Mouse (Mus musculus) neural tube, embryonic 13.5 days (tissue): ENCODE measurements around the gene Bbof1. TPM values are rescaled to one million over a fixed set of nuclear protein-coding genes. Genes with fewer than 3 reads are reported as not detected.
A peak's percentile ranks its signal among the peaks of the same experiment; 100 is the strongest.

Source experiments
- ATAC-seq: fragments of 200-750 bp; cut with Nextera tagmentation; 2 replicates; pipeline ENCODE4 v1.8.0; 2017; ENCODE audit warnings: low read depth, mild to moderate bottlenecking, moderate TSS enrichment, moderate library complexity
- H3K27ac ChIP-seq: fragments of 300-500 bp; sonication (generic); replicated peaks from 2 replicates; pipeline ENCODE4 v1.5.1; 2015; ENCODE audit warnings: moderate library complexity, mild to moderate bottlenecking, inconsistent platforms
- H3K27me3 ChIP-seq: fragments of 300-500 bp; sonication (generic); 2 replicates; pipeline ENCODE4 v1.6.1; 2015; ENCODE audit warnings: mild to moderate bottlenecking, inconsistent platforms
- H3K36me3 ChIP-seq: fragments of 300-500 bp; sonication (generic); 2 replicates; pipeline ENCODE4 v1.6.1; 2015; ENCODE audit warnings: mild to moderate bottlenecking, inconsistent platforms
- H3K4me1 ChIP-seq: fragments of 300-500 bp; sonication (generic); replicated peaks from 2 replicates; pipeline ENCODE4 v1.6.1; 2015; ENCODE audit warnings: inconsistent platforms
- H3K4me2 ChIP-seq: fragments of 300-500 bp; sonication (generic); 2 replicates; pipeline ENCODE4 v1.6.1; 2015; ENCODE audit warnings: inconsistent platforms, mild to moderate bottlenecking, moderate library complexity
- H3K4me3 ChIP-seq: fragments of 300-500 bp; sonication (generic); 2 replicates; pipeline ENCODE4 v1.5.1; 2015; ENCODE audit warnings: mild to moderate bottlenecking, inconsistent platforms
- H3K9ac ChIP-seq: fragments of 300-500 bp; sonication (generic); 2 replicates; pipeline ENCODE4 v1.6.1; 2015; ENCODE audit warnings: moderate library complexity, mild to moderate bottlenecking, inconsistent platforms
- H3K9me3 ChIP-seq: fragments of 300-500 bp; sonication (generic); 2 replicates; pipeline ENCODE4 v1.6.1; 2016; ENCODE audit warnings: inconsistent platforms
- WGBS: fragments of 180-500 bp; shearing (Covaris S2); methylation state at CpG from one replicate; pipeline ENCODE4 v1.1.7; 2015; 5-methylcytosine and 5-hydroxymethylcytosine counted together
- polyA plus RNA-seq: library from polyadenylated mRNA; unstranded; fragments of >200 nt; fragmentation: Nextera tagmentation; extraction: Ambion mirVana; gene quantifications from 2 replicates; pipeline ENCODE4 v1.2.1, GENCODE M21; 2015

The Bbof1 gene
- polyA plus RNA-seq, 1 experiment from 2014 or later, result 3.0 TPM

DNA sequence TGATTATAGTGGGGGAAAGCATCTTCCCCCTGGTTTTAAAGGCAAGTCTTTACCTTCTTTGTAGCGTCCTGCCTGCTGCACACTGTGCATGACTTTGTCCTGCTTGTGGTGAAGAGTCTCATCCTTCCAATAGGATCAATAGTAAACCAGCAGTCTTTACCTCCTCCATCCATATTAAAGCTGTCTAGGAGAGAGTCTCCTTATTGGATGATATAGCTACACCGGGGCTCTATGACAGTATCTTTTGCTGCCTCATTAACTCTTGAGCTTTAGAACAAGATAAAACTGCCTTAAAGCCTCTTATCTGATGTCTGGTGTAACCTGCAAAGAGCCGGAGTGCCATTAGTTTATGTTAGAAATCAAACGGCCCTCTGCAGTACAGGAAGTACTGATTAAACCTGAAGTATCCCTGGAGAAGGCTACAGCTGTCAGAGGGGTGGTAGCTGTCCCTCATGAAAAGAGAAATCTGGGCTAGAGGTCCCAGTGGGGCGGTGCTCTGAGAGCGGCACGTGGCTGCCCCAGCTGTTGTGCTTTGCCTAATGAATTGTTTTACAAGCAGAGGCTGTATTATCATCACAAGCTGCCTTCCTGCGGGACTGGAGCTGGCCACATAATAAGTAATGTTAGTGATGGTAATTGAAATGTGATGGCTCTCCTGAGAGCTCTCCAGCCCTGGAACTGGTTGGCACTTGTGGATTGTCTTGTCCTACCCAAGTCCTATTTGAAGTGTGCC lies 78.6 kb downstream of the Bbof1 start:
- Histone ChIP-seq H3K4me2 (peak overlapping the region; percentile 24; the same call in 1 of the 2 replicates), H3K36me3 (no peaks in the 10 kb centered on the region), H3K9ac (0 out of 2 replicates have a peak overlapping the region, but pooled peaks have one; percentile 32), H3K4me1 (peaks cover 12% of the 10 kb centered on the region), H3K9me3 (no peaks in the 10 kb centered on the region), H3K27ac (peak overlapping the region; percentile 40), H3K27me3 (peaks cover 74% of the 10 kb centered on the region), H3K4me3 (no peak overlapping the region)
- peak; percentile 88 for ATAC-seq
- WGBS, result 14% methylated on average over 8 of the region's 8 CpGs

Other genes with a start within 250 kb of the Bbof1 start
- gene Elmsan1, start 190.2 kb upstream of the Bbof1 start, polyA plus RNA-seq, result 4.9 TPM in 2 replicates
- gene Ptgr2, start 123.8 kb upstream of the Bbof1 start, polyA plus RNA-seq, result 14.0 and 16.3 TPM in 2 replicates
- 82.1 and 83.7 TPM in 2 replicates for gene Zfp410, start 92.2 kb upstream of the Bbof1 start, polyA plus RNA-seq
- 39.4 and 41.3 TPM in 2 replicates for gene Coq6, start 47.4 kb upstream of the Bbof1 start, polyA plus RNA-seq
- 14.2 and 17.6 TPM in 2 replicates for gene Fam161b, start 47.2 kb upstream of the Bbof1 start, polyA plus RNA-seq
- gene Entpd5, start within 50 bp of the Bbof1 start, polyA plus RNA-seq, result 12.5 and 12.6 TPM in 2 replicates
- gene Rnf113a2, start 8.1 kb downstream of the Bbof1 start, polyA plus RNA-seq, result 27.6 and 33.3 TPM in 2 replicates
- 31.5 and 31.9 TPM in 2 replicates for gene Aldh6a1, start 41.9 kb downstream of the Bbof1 start, polyA plus RNA-seq
- gene Lin52, start 42.4 kb downstream of the Bbof1 start, polyA plus RNA-seq, result 31.7 and 33.6 TPM in 2 replicates
- 7.5 and 7.7 TPM in 2 replicates for gene Vsx2, start 160.7 kb downstream of the Bbof1 start, polyA plus RNA-seq
- gene Abcd4, start 208.3 kb downstream of the Bbof1 start, polyA plus RNA-seq, result 12.8 TPM in 2 replicates
- not detected in 2 replicates for gene Vrtn, start 231.9 kb downstream of the Bbof1 start, polyA plus RNA-seq